Mouse (Mus musculus) intestine, postnatal 0 days (tissue): Measurements from ENCODE around the gene Ephb6. TPM values are rescaled to one million over a fixed set of nuclear protein-coding genes. Genes with fewer than 3 reads are reported as not detected.
A peak's percentile ranks its signal among the peaks of the same experiment; 100 is the strongest.

Experiments
- ATAC-seq: fragments of 200-750 bp; cut with Nextera tagmentation; 2 replicates; pipeline ENCODE4 v1.8.0; 2017; ENCODE audit warnings: mild to moderate bottlenecking, moderate TSS enrichment, moderate library complexity
- H3K27ac ChIP-seq: fragments of 300-500 bp; sonication (generic); 2 replicates; pipeline ENCODE4 v1.5.1; 2014; ENCODE audit warnings: mild to moderate bottlenecking, low read depth, low read length, moderate library complexity
- H3K27me3 ChIP-seq: fragments of 300-500 bp; sonication (generic); replicated peaks from 2 replicates; pipeline ENCODE4 v1.6.1; 2014; ENCODE audit warnings: low read length, mixed read lengths; ENCODE audit not compliant: control insufficient read depth, insufficient read depth
- H3K36me3 ChIP-seq: fragments of 300-500 bp; sonication (generic); 2 replicates; pipeline ENCODE4 v1.6.1; 2014; ENCODE audit warnings: mild to moderate bottlenecking, moderate library complexity; ENCODE audit not compliant: control insufficient read depth, insufficient read depth
- H3K4me1 ChIP-seq: fragments of 300-500 bp; sonication (generic); replicated peaks from 2 replicates; pipeline ENCODE4 v1.6.1; 2014; ENCODE audit warnings: antibody characterized with exemption, low read length, mixed read lengths; ENCODE audit not compliant: control insufficient read depth, insufficient read depth
- H3K4me2 ChIP-seq: fragments of 300-500 bp; sonication (generic); replicated peaks from 2 replicates; pipeline ENCODE4 v1.6.1; 2014; ENCODE audit warnings: low read depth, mild to moderate bottlenecking, moderate library complexity
- H3K4me3 ChIP-seq: fragments of 300-500 bp; sonication (generic); 2 replicates; pipeline ENCODE4 v1.5.1; 2014; ENCODE audit warnings: low read depth, low read length
- H3K9ac ChIP-seq: fragments of 300-500 bp; sonication (generic); 2 replicates; pipeline ENCODE4 v1.6.1; 2014; ENCODE audit warnings: mild to moderate bottlenecking, low read depth, low read length
- H3K9me3 ChIP-seq: fragments of 300-500 bp; sonication (generic); 2 replicates; pipeline ENCODE4 v1.6.1; 2016; ENCODE audit warnings: mixed run types; ENCODE audit not compliant: control insufficient read depth
- CTCF ChIP-seq: sonication (generic); IDR thresholded peaks from 2 replicates; pipeline ENCODE4 v1.5.1; 2016; ENCODE audit warnings: low read depth, mild to moderate bottlenecking, control low read depth, antibody characterized with exemption, moderate library complexity
- WGBS: fragments of 180-500 bp; shearing (Covaris S2); extraction: QIAGEN DNeasy Blood & Tissue Kit; methylation state at CpG from one replicate; pipeline ENCODE4 v1.1.7; 2014; 5-methylcytosine and 5-hydroxymethylcytosine counted together
- polyA plus RNA-seq: library from polyadenylated mRNA; unstranded; fragments of >200 nt; fragmentation: Nextera tagmentation; extraction: Ambion mirVana; gene quantifications from 2 replicates; pipeline ENCODE4 v1.2.1, GENCODE M21; 2015

The Ephb6 gene
- polyA plus RNA-seq, 1 experiment from 2014 or later, result 2.7 TPM

- H3K4me2 ChIP-seq, result no peak overlapping the region
- no peaks in the 10 kb centered on the region for H3K4me1 ChIP-seq
- no peaks in the 10 kb centered on the region for H3K36me3 ChIP-seq
- no peak for ATAC-seq
- no peak for TF ChIP-seq CTCF
- no peak overlapping the region for H3K4me3 ChIP-seq
- no peaks in the 10 kb centered on the region for H3K9me3 ChIP-seq
- H3K9ac ChIP-seq, result no peak overlapping the region
- H3K27ac ChIP-seq, result no peak overlapping the region
- H3K27me3 ChIP-seq, result no peaks in the 10 kb centered on the region
- 71% methylated on average over 5 of the region's 5 CpGs for WGBS
Measured at GRCm38 (mm10) chr6:41577297-41577696, 28.0 kb upstream of the Ephb6 start.

- no peaks in the 10 kb centered on the region for H3K4me1 ChIP-seq
- no peaks in the 10 kb centered on the region for H3K36me3 ChIP-seq
- no peaks in the 10 kb centered on the region for H3K9me3 ChIP-seq
- H3K27ac ChIP-seq, result no peak overlapping the region
- no peak overlapping the region for H3K4me2 ChIP-seq
- no peak for TF ChIP-seq CTCF
- 53% methylated on average over 7 of the region's 7 CpGs for WGBS
- no peak for ATAC-seq
- no peaks in the 10 kb centered on the region for H3K27me3 ChIP-seq
- H3K4me3 ChIP-seq, result no peak overlapping the region
- no peak overlapping the region for H3K9ac ChIP-seq
Measured at GRCm38 (mm10) chr6:41581295-41581694, 24.0 kb upstream of the Ephb6 start.

GRCm38 (mm10) chr6:41582189-41582588, 23.1 kb upstream of the Ephb6 start:
- H3K9ac ChIP-seq, result no peak overlapping the region
- no peak overlapping the region for H3K4me2 ChIP-seq
- no peaks in the 10 kb centered on the region for H3K4me1 ChIP-seq
- no peaks in the 10 kb centered on the region for H3K27me3 ChIP-seq
- TF ChIP-seq CTCF, result no peak
- no peak overlapping the region for H3K27ac ChIP-seq
- no peak overlapping the region for H3K4me3 ChIP-seq
- no peaks in the 10 kb centered on the region for H3K36me3 ChIP-seq
- 67% methylated on average over 1 of the region's 1 CpGs for WGBS
- no peak for ATAC-seq
- H3K9me3 ChIP-seq, result no peaks in the 10 kb centered on the region

GRCm38 (mm10) chr6:41604401-41605050, 756 bp upstream of the Ephb6 start:
- under 1% methylated on average over 23 of the region's 23 CpGs for WGBS
- no peaks in the 10 kb centered on the region for H3K9me3 ChIP-seq
- H3K4me2 ChIP-seq, result peak overlapping the region; percentile 94
- peak; percentile 65 for ATAC-seq
- no peaks in the 10 kb centered on the region for H3K27me3 ChIP-seq
- H3K4me1 ChIP-seq, result no peaks in the 10 kb centered on the region
- TF ChIP-seq CTCF, result peak; percentile 81
- no peaks in the 10 kb centered on the region for H3K36me3 ChIP-seq
- H3K4me3 ChIP-seq, result peak overlapping the region; percentile 70
- H3K27ac ChIP-seq, result no peak overlapping the region
- peak overlapping the region; percentile 63; the same call in 1 of the 2 replicates for H3K9ac ChIP-seq

GRCm38 (mm10) chr6:41605794-41606104, 467 bp downstream of the Ephb6 start:
- no peaks in the 10 kb centered on the region for H3K27me3 ChIP-seq
- H3K4me2 ChIP-seq, result peak overlapping the region; percentile 94
- TF ChIP-seq CTCF, result no peak
- H3K27ac ChIP-seq, result no peak overlapping the region
- 3% methylated on average over 7 of the region's 7 CpGs for WGBS
- no peaks in the 10 kb centered on the region for H3K4me1 ChIP-seq
- H3K9ac ChIP-seq, result peak overlapping the region; percentile 63
- no peaks in the 10 kb centered on the region for H3K36me3 ChIP-seq
- ATAC-seq, result no peak
- H3K9me3 ChIP-seq, result no peaks in the 10 kb centered on the region
- peak overlapping the region; percentile 70 for H3K4me3 ChIP-seq

GRCm38 (mm10) chr6:41606214-41606613, 932 bp downstream of the Ephb6 start:
- Histone ChIP-seq H3K4me1 (no peaks in the 10 kb centered on the region), H3K4me3 (no peak overlapping the region), H3K27me3 (no peaks in the 10 kb centered on the region), H3K27ac (no peak overlapping the region), H3K9ac (no peak overlapping the region; the same call in 1 of the 2 replicates), H3K36me3 (no peaks in the 10 kb centered on the region), H3K4me2 (peak overlapping the region; percentile 94), H3K9me3 (no peaks in the 10 kb centered on the region)
- ATAC-seq, result no peak
- TF ChIP-seq CTCF, result peak; percentile 15; the same call in 1 of the 2 replicates
- WGBS, result 33% methylated on average over 4 of the region's 4 CpGs
